Mouse (Mus musculus): Measurements from ENCODE around the gene Ano6. TPM values are rescaled to one million over a fixed set of nuclear protein-coding genes. Genes with fewer than 3 reads are reported as not detected.
A peak's percentile ranks its signal among the peaks of the same experiment; 100 is the strongest.

The Ano6 gene
- polyA plus RNA-seq, 1 experiment from 2014 or later, result 46.4 TPM

DNA sequence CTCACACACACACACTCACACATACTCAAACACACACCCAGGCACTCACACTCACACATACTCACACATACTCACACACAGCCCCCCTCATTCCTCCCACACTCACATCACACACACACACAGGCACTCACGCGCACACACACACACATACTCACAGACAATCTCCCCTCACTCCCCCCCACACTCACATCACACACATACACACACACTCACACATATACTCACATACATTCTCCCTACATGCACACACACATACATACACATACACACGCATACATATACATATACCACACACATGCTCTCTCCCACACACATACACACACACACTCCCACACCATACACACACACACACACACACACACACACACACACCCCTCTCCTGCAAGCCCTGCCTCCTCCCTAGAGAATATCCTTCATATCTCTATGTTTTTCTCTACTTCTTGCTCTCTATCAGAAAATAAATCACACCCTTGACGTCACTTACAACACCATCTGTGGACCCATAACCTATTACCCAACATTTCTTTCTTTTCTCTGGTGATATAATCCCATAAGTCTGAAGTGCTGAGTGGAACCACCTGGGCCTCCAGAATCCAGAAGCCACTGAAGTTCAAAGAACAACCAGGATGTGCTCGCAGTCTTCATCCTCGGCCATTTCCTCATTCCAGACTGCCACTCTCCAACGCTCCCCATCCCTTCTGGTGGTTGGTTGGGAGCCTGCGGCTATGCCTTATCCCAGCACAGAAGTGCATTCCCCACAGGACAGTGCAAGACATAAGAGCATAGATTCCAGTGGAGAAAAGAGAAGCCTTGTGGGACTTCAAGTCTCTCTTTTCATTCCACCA lies 38.6 kb upstream of the Ano6 start:
- ATAC-seq (ENCODE audit: insufficient number of reproducible peaks, insufficient read depth, low FRiP score, low read depth), result no peak
- H3K36me3 ChIP-seq (ENCODE audit: control insufficient read depth, insufficient read depth, low read length), result no peaks in the 10 kb centered on the region
- H3K4me2 ChIP-seq (replicated peaks; ENCODE audit: low read depth, low read length), result no peak overlapping the region
- H3K4me3 ChIP-seq (ENCODE audit: low read depth, low read length), result no peak overlapping the region
- no peak overlapping the region for H3K27ac ChIP-seq (ENCODE audit: low read length)
- no peak overlapping the region for H3K9ac ChIP-seq (replicated peaks; ENCODE audit: low read depth, low read length)
- WGBS, result 61% methylated on average over 8 of the region's 8 CpGs
- no peaks in the 10 kb centered on the region for H3K4me1 ChIP-seq (ENCODE audit: control insufficient read depth, insufficient read depth, low read length)
- no peaks in the 10 kb centered on the region for H3K27me3 ChIP-seq (ENCODE audit: control insufficient read depth, insufficient read depth, low read length)
- H3K9me3 ChIP-seq (ENCODE audit: control insufficient read depth, low read depth, low read length), result no peaks in the 10 kb centered on the region

DNA sequence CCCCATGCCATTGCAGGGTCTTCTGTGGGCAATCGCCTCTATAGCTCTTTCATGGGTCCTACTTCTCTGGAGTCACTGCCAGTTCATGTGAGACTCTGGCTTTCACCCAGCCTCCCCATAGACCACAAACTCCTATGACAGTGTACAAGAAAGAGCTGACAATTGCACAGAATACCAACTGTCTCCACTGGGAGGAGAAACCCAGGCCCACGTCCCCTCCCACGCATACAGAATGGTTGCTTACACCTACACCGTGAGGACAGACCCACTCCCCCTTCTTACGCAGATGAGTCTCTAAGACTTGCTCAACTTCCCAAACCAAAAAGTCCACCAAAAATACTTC lies 38.0 kb upstream of the Ano6 start:
- ATAC-seq (ENCODE audit: insufficient number of reproducible peaks, insufficient read depth, low FRiP score, low read depth), result no peak
- no peak overlapping the region for H3K4me3 ChIP-seq (ENCODE audit: low read depth, low read length)
- WGBS, result 86% methylated on average over 5 of the region's 5 CpGs
- no peaks in the 10 kb centered on the region for H3K9me3 ChIP-seq (ENCODE audit: control insufficient read depth, low read depth, low read length)
- no peaks in the 10 kb centered on the region for H3K27me3 ChIP-seq (ENCODE audit: control insufficient read depth, insufficient read depth, low read length)
- H3K4me2 ChIP-seq (replicated peaks; ENCODE audit: low read depth, low read length), result no peak overlapping the region
- H3K27ac ChIP-seq (ENCODE audit: low read length), result no peak overlapping the region
- no peak overlapping the region for H3K9ac ChIP-seq (replicated peaks; ENCODE audit: low read depth, low read length)
- peaks cover 3% of the 10 kb centered on the region; the same call in 1 of the 2 replicates for H3K4me1 ChIP-seq (ENCODE audit: control insufficient read depth, insufficient read depth, low read length)
- no peaks in the 10 kb centered on the region for H3K36me3 ChIP-seq (ENCODE audit: control insufficient read depth, insufficient read depth, low read length)

DNA sequence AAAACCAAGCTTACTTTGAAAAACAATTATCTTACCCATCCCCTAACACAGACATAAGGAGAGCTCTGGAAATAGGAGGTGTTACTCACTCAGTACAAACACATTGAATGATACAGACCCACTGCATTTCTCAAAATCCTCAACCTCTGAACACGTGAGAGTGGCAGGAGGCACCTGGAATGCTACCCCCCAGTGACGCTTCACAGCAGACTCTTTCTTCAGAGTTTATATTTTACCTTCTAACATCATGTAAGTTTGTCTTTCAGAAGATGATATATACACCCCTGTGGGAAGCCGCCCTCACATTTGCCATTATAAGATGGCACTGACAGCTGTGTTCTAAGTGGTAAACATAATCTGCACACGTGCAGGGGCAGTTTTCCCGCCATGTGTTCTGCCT lies 37.6 kb upstream of the Ano6 start:
- Histone ChIP-seq H3K4me1 (ENCODE audit: control insufficient read depth, insufficient read depth, low read length) (peaks cover 4% of the 10 kb centered on the region; the same call in 1 of the 2 replicates), H3K4me2 (replicated peaks; ENCODE audit: low read depth, low read length) (no peak overlapping the region), H3K9ac (replicated peaks; ENCODE audit: low read depth, low read length) (no peak overlapping the region), H3K27ac (ENCODE audit: low read length) (no peak overlapping the region), H3K27me3 (ENCODE audit: control insufficient read depth, insufficient read depth, low read length) (no peaks in the 10 kb centered on the region), H3K36me3 (ENCODE audit: control insufficient read depth, insufficient read depth, low read length) (no peaks in the 10 kb centered on the region), H3K9me3 (ENCODE audit: control insufficient read depth, low read depth, low read length) (no peaks in the 10 kb centered on the region), H3K4me3 (ENCODE audit: low read depth, low read length) (no peak overlapping the region)
- ATAC-seq (ENCODE audit: insufficient number of reproducible peaks, insufficient read depth, low FRiP score, low read depth), result no peak
- 60% methylated on average over 4 of the region's 5 CpGs for WGBS

DNA sequence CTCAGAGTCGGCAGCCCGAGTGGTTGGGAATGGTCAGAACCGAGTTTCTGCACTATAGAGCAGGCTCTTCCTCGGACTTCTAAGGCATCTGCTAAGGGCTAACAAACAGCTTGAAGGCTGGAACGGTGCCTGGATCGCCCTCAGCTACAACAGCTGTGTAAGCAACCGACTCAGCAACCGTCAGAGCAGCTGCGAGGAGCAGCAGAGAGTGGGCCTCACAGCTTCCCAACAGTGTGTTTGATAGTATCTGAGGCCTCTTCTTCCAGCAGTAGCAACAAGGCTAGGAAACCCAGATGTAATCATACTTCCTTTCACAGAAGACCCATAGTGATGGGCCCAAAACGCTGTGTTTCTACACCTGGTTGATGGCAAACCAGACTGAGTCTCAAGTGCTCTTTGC lies 33.5 kb upstream of the Ano6 start:
- Histone ChIP-seq H3K27me3 (ENCODE audit: control insufficient read depth, insufficient read depth, low read length) (no peaks in the 10 kb centered on the region), H3K4me2 (replicated peaks; ENCODE audit: low read depth, low read length) (no peak overlapping the region), H3K9ac (replicated peaks; ENCODE audit: low read depth, low read length) (no peak overlapping the region), H3K36me3 (ENCODE audit: control insufficient read depth, insufficient read depth, low read length) (no peaks in the 10 kb centered on the region), H3K4me1 (ENCODE audit: control insufficient read depth, insufficient read depth, low read length) (peaks cover 4% of the 10 kb centered on the region; the same call in 1 of the 2 replicates), H3K4me3 (ENCODE audit: low read depth, low read length) (no peak overlapping the region), H3K9me3 (ENCODE audit: control insufficient read depth, low read depth, low read length) (no peaks in the 10 kb centered on the region), H3K27ac (ENCODE audit: low read length) (peak overlapping the region; percentile 7; the same call in 1 of the 2 replicates)
- WGBS, result 17% methylated on average over 10 of the region's 10 CpGs
- ATAC-seq (ENCODE audit: insufficient number of reproducible peaks, insufficient read depth, low FRiP score, low read depth), result peak; percentile 84; the same call in 1 of the 2 replicates

DNA sequence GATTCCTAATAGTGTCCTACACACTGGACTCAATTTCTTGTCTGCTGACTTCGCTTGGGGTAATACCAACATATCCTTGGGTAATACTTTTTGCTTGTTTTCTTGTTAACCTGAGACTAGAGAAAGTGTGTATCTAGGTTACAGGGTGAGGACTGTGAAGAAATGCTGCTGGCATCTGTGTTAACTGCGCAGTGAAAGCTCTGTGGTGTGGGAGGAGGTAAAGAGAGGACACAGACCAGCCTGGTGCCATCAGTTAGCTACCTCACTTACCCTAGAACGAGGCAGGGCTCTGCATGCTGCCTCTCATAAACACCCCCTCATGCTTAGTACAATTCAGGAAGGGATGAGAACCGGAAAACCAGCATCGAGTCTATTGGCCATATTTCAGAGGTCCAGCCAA lies 32.6 kb upstream of the Ano6 start:
- WGBS, result 85% methylated on average over 5 of the region's 5 CpGs
- ATAC-seq (ENCODE audit: insufficient number of reproducible peaks, insufficient read depth, low FRiP score, low read depth), result no peak
- Histone ChIP-seq H3K27ac (ENCODE audit: low read length) (no peak overlapping the region), H3K9me3 (ENCODE audit: control insufficient read depth, low read depth, low read length) (no peaks in the 10 kb centered on the region), H3K36me3 (ENCODE audit: control insufficient read depth, insufficient read depth, low read length) (no peaks in the 10 kb centered on the region), H3K9ac (replicated peaks; ENCODE audit: low read depth, low read length) (no peak overlapping the region), H3K4me3 (ENCODE audit: low read depth, low read length) (no peak overlapping the region), H3K4me1 (ENCODE audit: control insufficient read depth, insufficient read depth, low read length) (peaks cover 4% of the 10 kb centered on the region; the same call in 1 of the 2 replicates), H3K4me2 (replicated peaks; ENCODE audit: low read depth, low read length) (no peak overlapping the region), H3K27me3 (ENCODE audit: control insufficient read depth, insufficient read depth, low read length) (no peaks in the 10 kb centered on the region)

DNA sequence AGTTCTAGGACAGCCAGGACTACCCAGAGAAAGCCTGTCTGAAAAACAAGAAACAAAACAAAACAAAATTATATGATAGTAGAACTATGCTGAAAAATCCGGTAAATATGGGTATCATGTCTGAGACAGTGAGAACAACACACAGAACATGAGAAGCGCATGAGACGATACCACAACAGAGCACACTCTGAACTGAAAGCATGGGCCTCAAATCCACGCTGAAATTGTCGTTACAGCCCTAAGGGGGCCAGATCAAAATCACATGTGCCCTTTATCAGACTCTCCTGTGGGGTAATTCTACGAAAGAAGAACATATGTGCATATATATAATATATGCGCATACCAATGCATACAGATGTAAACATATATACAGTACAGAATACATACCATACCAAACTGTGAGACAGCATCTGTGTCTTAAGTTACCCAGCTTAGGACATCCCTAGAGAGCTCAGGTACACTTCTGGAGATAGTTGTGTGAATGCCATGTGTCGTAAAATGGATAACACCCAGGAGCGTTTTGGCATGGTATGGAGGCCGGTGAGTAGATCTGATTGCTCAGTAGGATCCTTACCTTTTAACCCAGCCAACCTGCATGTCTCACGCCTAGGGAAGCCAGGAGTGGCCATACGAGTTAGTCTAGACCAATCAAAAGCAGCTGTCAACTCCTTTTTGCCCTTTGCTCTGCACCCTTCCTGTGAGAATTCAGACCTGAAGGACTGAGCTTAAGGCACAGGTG lies 31.8 kb upstream of the Ano6 start:
- no peaks in the 10 kb centered on the region for H3K27me3 ChIP-seq (ENCODE audit: control insufficient read depth, insufficient read depth, low read length)
- peaks cover 4% of the 10 kb centered on the region; the same call in 1 of the 2 replicates for H3K4me1 ChIP-seq (ENCODE audit: control insufficient read depth, insufficient read depth, low read length)
- ATAC-seq (ENCODE audit: insufficient number of reproducible peaks, insufficient read depth, low FRiP score, low read depth), result no peak
- H3K9ac ChIP-seq (replicated peaks; ENCODE audit: low read depth, low read length), result no peak overlapping the region
- 83% methylated on average over 12 of the region's 12 CpGs for WGBS
- no peaks in the 10 kb centered on the region for H3K9me3 ChIP-seq (ENCODE audit: control insufficient read depth, low read depth, low read length)
- no peaks in the 10 kb centered on the region for H3K36me3 ChIP-seq (ENCODE audit: control insufficient read depth, insufficient read depth, low read length)
- H3K4me2 ChIP-seq (replicated peaks; ENCODE audit: low read depth, low read length), result no peak overlapping the region
- H3K4me3 ChIP-seq (ENCODE audit: low read depth, low read length), result no peak overlapping the region
- no peak overlapping the region for H3K27ac ChIP-seq (ENCODE audit: low read length)

DNA sequence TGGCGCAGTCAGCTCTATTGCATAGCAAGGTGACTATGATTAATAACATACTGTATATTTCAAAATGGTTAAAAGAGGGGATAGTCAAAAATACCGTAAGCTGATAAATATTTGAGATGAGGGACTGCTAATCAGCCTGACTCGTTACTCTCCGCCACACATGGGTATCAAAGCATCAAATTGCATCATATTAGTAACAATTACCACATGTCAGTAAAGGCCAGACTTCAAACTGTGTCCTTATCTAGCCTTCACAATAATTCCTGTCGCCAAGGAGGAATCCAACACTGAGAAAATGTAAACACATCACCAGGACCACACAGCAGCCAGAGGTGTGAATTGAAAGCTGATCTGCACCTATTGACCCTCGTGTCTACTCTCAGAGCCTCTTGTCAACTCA lies 30.8 kb upstream of the Ano6 start:
- Histone ChIP-seq H3K4me3 (ENCODE audit: low read depth, low read length) (no peak overlapping the region), H3K9ac (replicated peaks; ENCODE audit: low read depth, low read length) (no peak overlapping the region), H3K4me1 (ENCODE audit: control insufficient read depth, insufficient read depth, low read length) (peaks cover 4% of the 10 kb centered on the region; the same call in 1 of the 2 replicates), H3K9me3 (ENCODE audit: control insufficient read depth, low read depth, low read length) (no peaks in the 10 kb centered on the region), H3K27ac (ENCODE audit: low read length) (no peak overlapping the region), H3K36me3 (ENCODE audit: control insufficient read depth, insufficient read depth, low read length) (no peaks in the 10 kb centered on the region), H3K27me3 (ENCODE audit: control insufficient read depth, insufficient read depth, low read length) (no peaks in the 10 kb centered on the region), H3K4me2 (replicated peaks; ENCODE audit: low read depth, low read length) (no peak overlapping the region)
- 43% methylated on average over 6 of the region's 6 CpGs for WGBS
- ATAC-seq (ENCODE audit: insufficient number of reproducible peaks, insufficient read depth, low FRiP score, low read depth), result no peak

DNA sequence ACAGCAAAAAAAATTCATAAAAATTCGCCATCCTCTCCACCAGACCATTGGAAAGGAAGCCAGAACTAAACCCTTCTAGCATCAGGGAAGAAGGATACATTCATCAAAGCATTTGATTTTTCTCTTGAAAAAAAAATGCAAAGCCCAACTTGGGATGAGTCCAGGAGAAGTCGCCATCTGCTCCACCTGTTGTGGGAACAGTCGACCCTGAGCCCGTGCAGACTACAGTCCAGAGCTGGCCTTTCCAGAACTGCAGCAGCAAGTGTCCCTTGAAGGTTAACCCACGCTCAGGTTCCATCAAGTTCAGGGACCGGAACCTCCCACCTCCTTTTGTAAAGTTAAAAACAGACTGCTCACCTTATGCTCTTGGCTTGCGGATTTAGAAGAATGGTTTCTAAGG lies 29.2 kb upstream of the Ano6 start:
- Histone ChIP-seq H3K36me3 (ENCODE audit: control insufficient read depth, insufficient read depth, low read length) (no peaks in the 10 kb centered on the region), H3K27ac (ENCODE audit: low read length) (no peak overlapping the region), H3K9ac (replicated peaks; ENCODE audit: low read depth, low read length) (no peak overlapping the region), H3K4me2 (replicated peaks; ENCODE audit: low read depth, low read length) (no peak overlapping the region), H3K9me3 (ENCODE audit: control insufficient read depth, low read depth, low read length) (no peaks in the 10 kb centered on the region), H3K27me3 (ENCODE audit: control insufficient read depth, insufficient read depth, low read length) (no peaks in the 10 kb centered on the region), H3K4me1 (ENCODE audit: control insufficient read depth, insufficient read depth, low read length) (peaks cover 4% of the 10 kb centered on the region; the same call in 1 of the 2 replicates), H3K4me3 (ENCODE audit: low read depth, low read length) (no peak overlapping the region)
- ATAC-seq (ENCODE audit: insufficient number of reproducible peaks, insufficient read depth, low FRiP score, low read depth), result no peak
- WGBS, result 66% methylated on average over 7 of the region's 7 CpGs

Measured in stomach, embryonic 14.5 days (tissue).